Comparison of ENCODE assay signal across 18 mouse cellular contexts in genomic region chr3:29541477-29542079, GRCm38 (mm10).
DNase-seq lines count a peak whose midpoint lies in the region; ATAC-seq and TF ChIP-seq lines count a peak whose summit lies in the region.
"Had no signal": no experiment of that assay in that cellular context is flagged by ENCODE, and none has a peak within 500 bp of the region (broad histone marks: within the 10 kb centered on the region; RNA-seq: fewer than 3 reads in every experiment).

No protein-coding gene starts in this region.

- H3K36me3 ChIP-seq in embryonic facial prominence, embryonic 11.5 days (replicated peaks; ENCODE audit: control insufficient read depth, insufficient read depth, low read depth, low read length) = no peaks in the 10 kb centered on the region
- no peaks in the 10 kb centered on the region for H3K36me3 ChIP-seq in embryonic facial prominence, embryonic 10.5 days (replicated peaks)
- no peaks in the 10 kb centered on the region for H3K36me3 ChIP-seq in forebrain, postnatal 0 days (ENCODE audit: insufficient read depth)
- no peaks in the 10 kb centered on the region for H3K36me3 ChIP-seq in midbrain, embryonic 13.5 days
- H3K36me3 ChIP-seq in kidney, embryonic 15.5 days = no peaks in the 10 kb centered on the region
- H3K36me3 ChIP-seq in heart, embryonic 12.5 days = no peaks in the 10 kb centered on the region
- H3K36me3 ChIP-seq: hindbrain, embryonic 15.5 days; lung, embryonic 15.5 days; neural tube, embryonic 13.5 days had no signal

- no peaks in the 10 kb centered on the region for H3K27me3 ChIP-seq in embryonic facial prominence, embryonic 11.5 days (ENCODE audit: control insufficient read depth, insufficient read depth, low read length)
- H3K27me3 ChIP-seq in embryonic facial prominence, embryonic 10.5 days (replicated peaks; ENCODE audit: low read depth, poor library complexity, severe bottlenecking) = no peaks in the 10 kb centered on the region
- H3K27me3 ChIP-seq in forebrain, postnatal 0 days (ENCODE audit: insufficient read depth, low read length) = no peaks in the 10 kb centered on the region
- H3K27me3 ChIP-seq in midbrain, embryonic 13.5 days = no peaks in the 10 kb centered on the region
- H3K27me3 ChIP-seq in kidney, embryonic 15.5 days = no peaks in the 10 kb centered on the region
- no peaks in the 10 kb centered on the region for H3K27me3 ChIP-seq in heart, embryonic 12.5 days (replicated peaks)
- H3K27me3 ChIP-seq: CH12.LX; hindbrain, embryonic 15.5 days; lung, embryonic 15.5 days; neural tube, embryonic 13.5 days had no signal

- H3K4me3 ChIP-seq in embryonic facial prominence, embryonic 11.5 days (ENCODE audit: low read depth, low read length) = no peak overlapping the region
- H3K4me3 ChIP-seq in embryonic facial prominence, embryonic 10.5 days = no peak overlapping the region
- no peak overlapping the region for H3K4me3 ChIP-seq in forebrain, postnatal 0 days (ENCODE audit: low read depth, low read length)
- H3K4me3 ChIP-seq in midbrain, embryonic 13.5 days (replicated peaks) = no peak overlapping the region
- no peak overlapping the region for H3K4me3 ChIP-seq in kidney, embryonic 15.5 days (replicated peaks)
- H3K4me3 ChIP-seq in heart, embryonic 12.5 days = no peak overlapping the region
- H3K4me3 ChIP-seq: hindbrain, embryonic 15.5 days; lung, embryonic 15.5 days; neural tube, embryonic 13.5 days had no signal

- H3K9me3 ChIP-seq in embryonic facial prominence, embryonic 11.5 days (replicated peaks; ENCODE audit: control insufficient read depth, low read length) = no peaks in the 10 kb centered on the region
- no peaks in the 10 kb centered on the region for H3K9me3 ChIP-seq in embryonic facial prominence, embryonic 10.5 days
- H3K9me3 ChIP-seq in forebrain, postnatal 0 days (ENCODE audit: low read length) = no peaks in the 10 kb centered on the region
- no peaks in the 10 kb centered on the region for H3K9me3 ChIP-seq in midbrain, embryonic 13.5 days
- H3K9me3 ChIP-seq in kidney, embryonic 15.5 days (replicated peaks) = no peaks in the 10 kb centered on the region
- no peaks in the 10 kb centered on the region for H3K9me3 ChIP-seq in heart, embryonic 12.5 days (replicated peaks)
- H3K9me3 ChIP-seq: hindbrain, embryonic 15.5 days; lung, embryonic 15.5 days; neural tube, embryonic 13.5 days had no signal

- no peak for TF ChIP-seq CTCF in forebrain, postnatal 0 days (IDR thresholded peaks at IDR 0.05; ENCODE audit: low read depth)

- H3K4me1 ChIP-seq in embryonic facial prominence, embryonic 11.5 days (ENCODE audit: control insufficient read depth, insufficient read depth, low read length) = no peaks in the 10 kb centered on the region
- 0 out of 2 replicates have a peak, but pooled peaks cover 3% of the 10 kb centered on the region for H3K4me1 ChIP-seq in embryonic facial prominence, embryonic 10.5 days
- no peaks in the 10 kb centered on the region for H3K4me1 ChIP-seq in forebrain, postnatal 0 days (ENCODE audit: insufficient read depth)
- peaks cover 8% of the 10 kb centered on the region for H3K4me1 ChIP-seq in midbrain, embryonic 13.5 days (replicated peaks)
- no peaks in the 10 kb centered on the region for H3K4me1 ChIP-seq in kidney, embryonic 15.5 days
- no peaks in the 10 kb centered on the region for H3K4me1 ChIP-seq in heart, embryonic 12.5 days (replicated peaks)
- H3K4me1 ChIP-seq: hindbrain, embryonic 15.5 days; lung, embryonic 15.5 days had no signal

- ATAC-seq in embryonic facial prominence, embryonic 11.5 days (replicated peaks; ENCODE audit: insufficient number of reproducible peaks, low FRiP score, low TSS enrichment, low read depth) = peak; percentile 59; the same call in 1 of the 2 replicates
- peak; percentile 43; the same call in 1 of the 2 replicates for ATAC-seq in forebrain, postnatal 0 days
- ATAC-seq in midbrain, embryonic 13.5 days = peak; percentile 87
- ATAC-seq in kidney, embryonic 15.5 days (replicated peaks; ENCODE audit: low FRiP score) = no peak
- ATAC-seq in heart, embryonic 12.5 days (ENCODE audit: insufficient number of reproducible peaks, low FRiP score) = no peak
- ATAC-seq: Patski had no signal

- WGBS in embryonic facial prominence, embryonic 11.5 days = 39% methylated on average over 1 of the region's 1 CpGs
- 33% methylated on average over 1 of the region's 1 CpGs for WGBS in embryonic facial prominence, embryonic 10.5 days
- WGBS in forebrain, postnatal 0 days = 13% methylated on average over 1 of the region's 1 CpGs
- 13% methylated on average over 1 of the region's 1 CpGs for WGBS in midbrain, embryonic 13.5 days
- WGBS in kidney, embryonic 15.5 days = 40% methylated on average over 1 of the region's 1 CpGs
- 56% methylated on average over 1 of the region's 1 CpGs for WGBS in heart, embryonic 12.5 days

- no peak overlapping the region for H3K4me2 ChIP-seq in embryonic facial prominence, embryonic 11.5 days (ENCODE audit: low read depth, low read length)
- no peak overlapping the region for H3K4me2 ChIP-seq in forebrain, postnatal 0 days (ENCODE audit: low read depth)
- H3K4me2 ChIP-seq in midbrain, embryonic 13.5 days (replicated peaks) = no peak overlapping the region
- no peak overlapping the region for H3K4me2 ChIP-seq in kidney, embryonic 15.5 days
- no peak overlapping the region for H3K4me2 ChIP-seq in heart, embryonic 12.5 days
- H3K4me2 ChIP-seq: heart, embryonic 11.5 days; hindbrain, embryonic 15.5 days; lung, embryonic 15.5 days; neural tube, embryonic 13.5 days had no signal

- no peak overlapping the region for H3K27ac ChIP-seq in embryonic facial prominence, embryonic 11.5 days (replicated peaks; ENCODE audit: low read depth, low read length)
- no peak overlapping the region for H3K27ac ChIP-seq in embryonic facial prominence, embryonic 10.5 days (replicated peaks)
- H3K27ac ChIP-seq in forebrain, postnatal 0 days (ENCODE audit: low read depth, low read length) = no peak overlapping the region
- no peak overlapping the region for H3K27ac ChIP-seq in midbrain, embryonic 13.5 days
- H3K27ac ChIP-seq in kidney, embryonic 15.5 days = no peak overlapping the region
- no peak overlapping the region for H3K27ac ChIP-seq in heart, embryonic 12.5 days (ENCODE audit: poor library complexity, severe bottlenecking)
- H3K27ac ChIP-seq: hindbrain, embryonic 15.5 days; lung, embryonic 15.5 days; neural tube, embryonic 13.5 days had no signal

- H3K9ac ChIP-seq in embryonic facial prominence, embryonic 11.5 days (replicated peaks; ENCODE audit: low read length) = no peak overlapping the region
- no peak overlapping the region for H3K9ac ChIP-seq in forebrain, postnatal 0 days
- no peak overlapping the region for H3K9ac ChIP-seq in midbrain, embryonic 13.5 days (replicated peaks)
- H3K9ac ChIP-seq in kidney, embryonic 15.5 days = no peak overlapping the region
- H3K9ac ChIP-seq in heart, embryonic 12.5 days = no peak overlapping the region
- H3K9ac ChIP-seq: hindbrain, embryonic 15.5 days; lung, embryonic 15.5 days; neural tube, embryonic 13.5 days had no signal

- peak; percentile 44 for DNase-seq in embryonic facial prominence, embryonic 11.5 days (ENCODE audit: low spot score)
- no peak for DNase-seq in embryonic facial prominence, embryonic 10.5 days (ENCODE audit: low spot score)
- DNase-seq in embryo, embryonic 11.5 days (ENCODE audit: low read depth, low spot score) = peak; percentile 19
- DNase-seq in forebrain, postnatal 0 days = no peak
- no peak for DNase-seq in spleen, postnatal 10 days (ENCODE audit: low spot score in 2 of 2)
- DNase-seq: adrenal gland, adult 2 months; cerebellum, postnatal 36 days; gastrocnemius, postnatal 25 days; kidney, adult 2 months had no signal

Comparison
In these comparisons a context has a peak if more than half of its experiments do, and no peak if none do; other contexts are left out.
1. DNase-seq: peak in embryonic facial prominence, embryonic 11.5 days (single experiment) and embryo, embryonic 11.5 days (single experiment); none in embryonic facial prominence, embryonic 10.5 days (single experiment), forebrain, postnatal 0 days (single experiment) and spleen, postnatal 10 days (0 of 2).
2. ATAC-seq: peak in embryonic facial prominence, embryonic 11.5 days (single experiment), forebrain, postnatal 0 days (single experiment) and midbrain, embryonic 13.5 days (single experiment); none in kidney, embryonic 15.5 days (single experiment) and heart, embryonic 12.5 days (single experiment).